Mouse (Mus musculus): Measurements from ENCODE around the gene Srms.

Srms gene

GRCm38 (mm10) chr2:181213021-181213445, at the start of gene Srms:
Gene Srms, minus strand, starts transcription at chr2:181213185.
- no peak for DNase-seq (ENCODE audit: low read depth, low spot score)

DNA sequence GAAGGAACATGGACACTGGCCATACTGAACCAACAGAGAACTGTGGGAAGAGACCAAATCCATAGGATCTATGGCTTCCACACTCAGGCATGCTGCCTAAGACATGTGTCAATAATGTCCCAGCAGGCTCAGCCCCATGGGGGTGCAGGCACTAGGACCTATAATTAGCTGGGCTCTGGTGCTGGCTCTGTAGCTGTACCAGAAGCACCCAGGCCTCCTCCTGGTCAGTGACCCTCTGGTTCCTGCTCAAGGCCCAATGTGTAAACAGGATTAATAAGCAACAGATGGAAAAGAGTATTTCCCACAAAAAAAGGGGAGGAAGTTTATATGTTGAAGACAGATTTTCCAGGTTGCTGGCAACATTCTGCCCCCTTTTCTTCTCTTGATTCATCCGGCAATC, 40.3 kb upstream of the Srms start:
- no peak for DNase-seq (ENCODE audit: low read depth, low spot score)

DNA sequence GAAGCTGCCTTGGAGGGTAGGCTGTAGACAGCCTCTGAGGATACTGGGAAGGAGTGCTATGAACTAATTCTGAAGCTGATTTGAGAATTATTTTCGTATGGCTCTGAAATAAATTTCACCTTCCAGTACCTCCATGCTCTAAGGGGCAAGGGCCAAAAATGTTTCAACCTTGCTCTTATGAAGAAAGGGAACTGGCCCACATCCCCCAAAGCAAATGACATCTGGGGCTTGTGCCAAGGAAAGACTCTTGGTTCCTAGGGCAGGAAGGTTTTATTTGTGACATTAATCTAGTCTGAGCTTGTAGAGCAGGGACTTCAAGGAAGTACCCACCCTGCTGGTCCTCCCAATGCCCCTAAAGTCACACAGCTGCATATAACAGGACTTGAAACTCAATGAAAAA, 38.9 kb upstream of the Srms start:
- no peak for DNase-seq (ENCODE audit: low read depth, low spot score)

DNA sequence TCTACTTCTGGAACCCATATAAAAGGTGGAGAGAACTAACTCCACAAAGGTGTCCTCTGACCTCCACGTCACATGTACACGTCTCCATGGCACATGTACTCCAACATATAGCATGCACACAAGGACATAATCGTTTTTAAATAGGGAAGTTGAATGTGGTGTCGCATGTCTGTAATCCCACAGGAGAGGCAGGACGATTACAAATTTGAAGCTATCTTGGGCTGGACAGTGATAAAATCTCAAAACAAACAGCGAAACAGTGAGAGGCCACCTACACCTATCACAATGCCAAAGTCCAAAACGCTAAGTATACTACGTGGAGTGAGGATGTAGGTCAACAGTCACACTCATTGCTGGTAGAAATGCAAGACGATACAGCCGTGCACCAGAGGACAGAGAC, 36.2 kb upstream of the Srms start:
- DNase-seq (ENCODE audit: low read depth, low spot score): no peak

- DNase-seq (ENCODE audit: low read depth, low spot score): no peak
Measured at GRCm38 (mm10) chr2:181245031-181245430, 32.0 kb upstream of the Srms start.

DNA sequence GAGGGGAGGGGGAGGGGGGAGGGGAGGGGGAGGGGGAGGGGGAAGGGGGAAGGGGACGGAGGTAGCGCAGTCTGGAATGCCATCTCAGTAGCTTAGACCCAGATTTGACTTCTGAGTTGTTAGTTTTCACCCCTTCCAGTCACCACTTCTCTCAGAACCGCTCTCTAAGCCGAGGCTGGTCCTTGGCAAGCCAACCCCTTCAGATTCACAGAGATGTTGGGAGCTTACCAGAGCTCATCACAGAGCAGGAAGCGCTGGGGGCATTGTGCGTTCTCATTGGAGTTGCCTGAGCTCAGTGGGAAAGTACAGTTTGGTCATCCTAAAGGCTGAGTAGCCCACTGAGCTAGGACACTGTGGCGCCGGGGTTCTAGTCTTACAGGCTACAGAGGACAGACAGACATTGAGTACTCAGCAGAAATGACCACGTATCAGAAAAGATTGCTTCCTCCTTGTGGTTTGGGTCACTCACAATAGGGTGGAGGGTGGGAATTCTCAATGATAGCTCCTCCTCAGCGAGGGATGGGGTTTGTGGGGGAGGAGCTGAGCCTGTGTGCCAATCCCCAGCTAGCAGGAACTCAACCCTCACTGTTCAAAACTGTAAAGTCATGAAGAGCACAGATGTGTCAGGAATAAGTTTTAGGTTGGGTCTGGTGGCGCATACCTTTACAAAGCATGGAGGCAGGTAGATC, 30.9 kb upstream of the Srms start:
- DNase-seq (ENCODE audit: low read depth, low spot score): peak; percentile 40

DNA sequence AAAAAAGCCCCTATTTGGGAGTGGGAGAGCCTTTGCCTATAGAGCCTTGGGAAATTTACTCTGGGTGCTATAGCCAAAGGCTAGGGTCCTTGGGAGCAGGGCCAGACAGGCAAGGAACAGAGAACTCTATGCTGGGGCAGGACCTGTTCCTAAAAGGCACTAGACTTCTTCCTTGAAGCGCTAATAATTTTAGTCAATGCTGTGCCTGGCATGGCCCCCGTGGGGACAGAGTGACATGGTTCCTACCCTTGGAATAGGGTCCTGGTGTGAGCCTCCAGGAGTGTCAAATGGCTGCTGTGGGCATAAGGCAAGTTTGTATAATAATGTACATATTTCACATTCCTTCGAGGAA, 29.3 kb upstream of the Srms start:
- no peak for DNase-seq (ENCODE audit: low read depth, low spot score)

GRCm38 (mm10) chr2:181241602-181242313, 28.8 kb upstream of the Srms start, which contains the start of gene Helz2:
Gene Helz2, minus strand, starts transcription at chr2:181242027.
- DNase-seq (ENCODE audit: low read depth, low spot score): peak; percentile 54

GRCm38 (mm10) chr2:181240806-181241440, 27.9 kb upstream of the Srms start:
- no peak for DNase-seq (ENCODE audit: low read depth, low spot score)

DNA sequence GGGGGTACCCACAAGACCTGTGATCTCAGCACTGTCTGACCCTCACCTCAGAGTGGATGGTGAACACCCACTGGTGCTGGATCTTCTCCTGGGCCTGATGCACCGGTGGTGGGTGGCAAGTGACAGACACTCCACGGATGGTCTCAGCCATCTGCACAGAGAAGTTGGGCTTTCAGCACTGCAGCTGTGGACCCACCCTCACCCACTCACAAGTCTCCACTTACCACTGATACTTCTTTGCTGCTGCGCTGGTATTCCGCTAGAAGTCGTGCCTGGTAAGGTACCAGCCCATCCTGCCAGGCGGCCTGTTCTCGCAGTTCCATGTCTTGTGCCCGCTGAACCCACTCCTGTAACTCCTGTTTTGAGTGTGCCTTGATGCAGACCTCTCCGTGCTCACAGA, 26.3 kb upstream of the Srms start:
- no peak for DNase-seq (ENCODE audit: low read depth, low spot score)

DNA sequence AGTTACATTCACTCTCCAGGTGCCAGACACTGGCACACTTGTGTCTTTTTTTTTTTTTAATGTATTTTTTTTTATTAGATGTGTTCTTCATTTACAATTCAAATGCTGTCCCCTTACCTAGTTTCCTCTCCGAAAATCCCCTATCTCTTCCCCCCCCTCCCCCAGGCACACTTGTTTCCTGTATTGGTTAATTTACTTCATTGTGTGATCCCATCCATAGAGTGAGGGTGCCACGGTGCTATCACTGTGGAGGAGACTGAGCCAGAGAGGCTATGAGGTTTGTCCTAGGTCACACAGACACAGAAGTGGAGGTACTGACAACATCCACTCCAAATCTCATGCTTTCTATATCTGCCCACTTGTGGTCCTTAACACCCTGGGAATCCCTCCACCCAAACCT, 25.9 kb upstream of the Srms start:
- no peak for DNase-seq (ENCODE audit: low read depth, low spot score)

DNA sequence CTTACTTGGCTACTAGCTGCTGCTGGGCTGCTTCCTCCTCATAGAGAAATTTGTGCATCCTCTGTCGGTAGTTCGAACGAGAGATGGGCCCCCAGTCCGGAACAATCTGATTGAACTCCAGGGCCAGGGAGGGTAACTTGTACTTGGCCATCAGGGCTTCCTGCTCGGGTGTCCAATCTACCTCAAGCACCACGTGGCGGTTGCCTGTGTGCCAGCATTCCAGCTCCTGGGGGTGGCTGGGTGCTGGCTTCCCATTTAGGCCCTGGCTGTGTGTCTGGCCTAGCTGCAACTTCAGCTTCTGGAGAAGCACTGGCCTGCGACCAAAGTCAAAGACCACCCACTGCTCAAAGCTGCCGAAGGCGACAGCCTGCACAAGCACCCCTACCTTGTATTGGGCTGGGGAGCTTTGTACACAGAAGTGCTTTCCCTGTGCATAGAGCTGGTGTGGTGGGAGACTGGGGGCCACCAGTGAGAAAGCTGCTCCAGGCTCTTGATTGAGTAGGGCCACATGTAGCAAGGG, 25.2 kb upstream of the Srms start:
- DNase-seq (ENCODE audit: low read depth, low spot score): no peak

- DNase-seq (ENCODE audit: low read depth, low spot score): no peak
Measured at GRCm38 (mm10) chr2:181237251-181238014, 24.4 kb upstream of the Srms start.

DNA sequence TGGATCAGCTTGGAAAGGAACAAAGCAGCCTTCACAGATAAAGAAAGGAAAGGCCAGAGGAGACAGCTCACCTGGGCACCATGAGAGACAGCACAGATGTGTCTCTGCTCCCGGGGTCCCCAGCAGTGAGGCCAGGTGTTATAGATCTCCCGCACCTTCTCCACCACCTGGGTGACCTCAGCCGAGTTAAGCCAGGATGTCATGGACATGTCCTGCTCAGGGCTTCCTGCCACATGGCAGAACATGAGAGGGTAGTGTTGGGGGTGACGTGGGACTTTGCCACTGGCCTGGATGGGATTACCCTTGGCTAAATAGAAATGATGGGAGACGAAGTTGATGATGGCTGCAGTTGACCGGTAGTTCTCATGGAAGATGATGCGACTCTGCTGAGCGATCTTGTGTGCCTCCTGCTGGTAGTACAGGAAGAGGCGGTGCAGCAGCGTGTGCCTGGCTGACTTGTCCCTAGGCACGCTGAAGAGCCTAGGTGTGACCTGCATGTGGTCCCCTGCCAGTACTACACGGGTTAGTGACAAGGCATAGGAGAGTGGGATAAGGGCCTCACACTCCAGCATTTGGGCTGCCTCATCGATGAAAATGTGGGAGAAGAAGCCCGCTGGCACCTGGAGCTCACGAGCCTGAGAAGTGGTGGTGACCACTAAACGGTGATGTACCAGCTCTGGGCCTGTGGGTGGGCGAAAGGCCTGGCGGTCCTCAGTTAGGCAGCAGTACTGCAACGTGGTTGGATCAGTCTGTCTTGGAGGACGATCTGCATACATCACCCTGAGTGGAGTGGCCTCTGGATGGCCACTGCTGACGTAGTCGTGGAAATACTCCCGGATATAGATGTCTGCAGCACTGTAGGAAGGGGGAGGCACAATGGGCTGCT, 22.9 kb upstream of the Srms start:
- DNase-seq (ENCODE audit: low read depth, low spot score): no peak

- no peak for DNase-seq (ENCODE audit: low read depth, low spot score)
Measured at GRCm38 (mm10) chr2:181234680-181235079, 21.7 kb upstream of the Srms start.

GRCm38 (mm10) chr2:181233443-181233842, 20.5 kb upstream of the Srms start:
- DNase-seq (ENCODE audit: low read depth, low spot score): no peak

GRCm38 (mm10) chr2:181231171-181231570, 18.2 kb upstream of the Srms start:
- DNase-seq (ENCODE audit: low read depth, low spot score): no peak

GRCm38 (mm10) chr2:181228335-181228734, 15.3 kb upstream of the Srms start:
- no peak for DNase-seq (ENCODE audit: low read depth, low spot score)

GRCm38 (mm10) chr2:181227122-181227521, 14.1 kb upstream of the Srms start:
- no peak for DNase-seq (ENCODE audit: low read depth, low spot score)

GRCm38 (mm10) chr2:181224994-181225393, 12.0 kb upstream of the Srms start:
- DNase-seq (ENCODE audit: low read depth, low spot score): no peak

DNA sequence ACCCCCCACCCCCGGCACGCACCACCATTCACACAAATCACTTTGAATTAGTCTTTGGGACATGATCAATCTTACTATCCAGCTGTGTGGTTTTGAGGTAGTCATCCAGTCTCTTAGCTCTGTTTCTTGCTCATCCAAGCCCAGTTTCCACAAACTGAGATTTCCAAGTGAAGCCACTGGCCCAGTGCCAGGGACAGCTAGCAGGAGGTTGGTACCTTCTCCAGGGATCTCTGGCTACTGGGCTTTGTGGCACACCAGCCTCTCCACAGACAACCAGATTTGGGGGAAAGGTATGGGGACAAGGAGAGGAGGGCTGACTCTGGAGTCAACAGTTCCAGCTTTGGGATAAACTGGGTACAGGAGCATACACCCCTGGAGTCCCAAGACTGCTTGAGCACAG, 7.4 kb upstream of the Srms start:
- DNase-seq (ENCODE audit: low read depth, low spot score): no peak

Data from skeletal muscle tissue, adult 2 months (tissue).